Mouse (Mus musculus) kidney, embryonic 15.5 days (tissue): ENCODE data around the gene Klrb1. TPM values are rescaled to one million over a fixed set of nuclear protein-coding genes. Genes with fewer than 3 reads are reported as not detected.

ENCODE experiments used
- ATAC-seq: fragments of 200-750 bp; cut with Nextera tagmentation; replicated peaks from 2 replicates; pipeline ENCODE4 v1.8.0; 2017; ENCODE audit warnings: moderate TSS enrichment; ENCODE audit not compliant: low FRiP score
- H3K27ac ChIP-seq: fragments of 300-500 bp; sonication (generic); 2 replicates; pipeline ENCODE4 v1.5.1; 2015; ENCODE audit warnings: mild to moderate bottlenecking, inconsistent platforms
- H3K27me3 ChIP-seq: fragments of 300-500 bp; sonication (generic); 2 replicates; pipeline ENCODE4 v1.6.1; 2015; ENCODE audit warnings: inconsistent platforms
- H3K36me3 ChIP-seq: fragments of 300-500 bp; sonication (generic); 2 replicates; pipeline ENCODE4 v1.6.1; 2015; ENCODE audit warnings: inconsistent platforms
- H3K4me1 ChIP-seq: fragments of 300-500 bp; sonication (generic); 2 replicates; pipeline ENCODE4 v1.6.1; 2015; ENCODE audit warnings: inconsistent platforms
- H3K4me2 ChIP-seq: fragments of 300-500 bp; sonication (generic); 2 replicates; pipeline ENCODE4 v1.6.1; 2015; ENCODE audit warnings: moderate library complexity, mild to moderate bottlenecking, inconsistent platforms
- H3K4me3 ChIP-seq: fragments of 300-500 bp; sonication (generic); replicated peaks from 2 replicates; pipeline ENCODE4 v1.5.1; 2015; ENCODE audit warnings: mild to moderate bottlenecking, inconsistent platforms
- H3K9ac ChIP-seq: fragments of 300-500 bp; sonication (generic); 2 replicates; pipeline ENCODE4 v1.6.1; 2015; ENCODE audit warnings: mild to moderate bottlenecking, inconsistent platforms
- H3K9me3 ChIP-seq: fragments of 300-500 bp; sonication (generic); replicated peaks from 2 replicates; pipeline ENCODE4 v1.6.1; 2016; ENCODE audit warnings: inconsistent platforms
- WGBS: fragments of 180-500 bp; shearing (Covaris S2); methylation state at CpG from one replicate; pipeline ENCODE4 v1.1.7; 2015; ENCODE audit warnings: mixed read lengths; 5-methylcytosine and 5-hydroxymethylcytosine counted together
- polyA plus RNA-seq: library from polyadenylated mRNA; unstranded; fragments of >200 nt; fragmentation: Nextera tagmentation; extraction: Ambion mirVana; gene quantifications from 2 replicates; pipeline ENCODE4 v1.2.1, GENCODE M21; 2015

The Klrb1 gene
- polyA plus RNA-seq, 1 experiment from 2014 or later = not detected

- Histone ChIP-seq H3K27ac (no peak overlapping the region), H3K4me1 (no peaks in the 10 kb centered on the region), H3K9ac (no peak overlapping the region), H3K4me2 (no peak overlapping the region), H3K36me3 (no peaks in the 10 kb centered on the region), H3K27me3 (no peaks in the 10 kb centered on the region), H3K9me3 (no peaks in the 10 kb centered on the region), H3K4me3 (no peak overlapping the region)
- ATAC-seq = no peak
Measured at GRCm38 (mm10) chr6:128679574-128679973, 43.3 kb downstream of the Klrb1 start.

GRCm38 (mm10) chr6:128669936-128670335, 52.9 kb downstream of the Klrb1 start:
- Histone ChIP-seq H3K4me1 (no peaks in the 10 kb centered on the region), H3K9me3 (no peaks in the 10 kb centered on the region), H3K4me2 (no peak overlapping the region), H3K9ac (no peak overlapping the region), H3K27me3 (no peaks in the 10 kb centered on the region), H3K36me3 (no peaks in the 10 kb centered on the region), H3K27ac (no peak overlapping the region), H3K4me3 (no peak overlapping the region)
- ATAC-seq = no peak
- WGBS = 51% methylated on average over 4 of the region's 4 CpGs

GRCm38 (mm10) chr6:128662206-128662605, 60.7 kb downstream of the Klrb1 start, which contains the start of gene Clec2h:
TSS of gene Clec2h (plus strand) at chr6:128662385.
- Histone ChIP-seq H3K36me3 (no peaks in the 10 kb centered on the region), H3K27ac (no peak within 1 kb of the TSS), H3K27me3 (no peaks in the 10 kb centered on the region), H3K9me3 (no peaks in the 10 kb centered on the region), H3K4me2 (no peak within 1 kb of the TSS), H3K9ac (no peak within 1 kb of the TSS), H3K4me3 (no peak within 1 kb of the TSS), H3K4me1 (no peaks in the 10 kb centered on the region)
- ATAC-seq = no peak
- WGBS = 6% methylated on average over 1 of the region's 1 CpGs

GRCm38 (mm10) chr6:128661249-128661648, 61.6 kb downstream of the Klrb1 start:
- Histone ChIP-seq H3K4me2 (no peak overlapping the region), H3K4me3 (no peak overlapping the region), H3K4me1 (no peaks in the 10 kb centered on the region), H3K27me3 (no peaks in the 10 kb centered on the region), H3K36me3 (no peaks in the 10 kb centered on the region), H3K9me3 (no peaks in the 10 kb centered on the region), H3K9ac (no peak overlapping the region), H3K27ac (no peak overlapping the region)
- WGBS = 91% methylated on average over 1 of the region's 1 CpGs
- ATAC-seq = no peak

Other genes with a start within 250 kb of the Klrb1 start
- gene Pzp, start 196.3 kb downstream of the Klrb1 start, polyA plus RNA-seq = 1.6 and 2.2 TPM in 2 replicates
- gene A2ml1, start 141.5 kb downstream of the Klrb1 start, polyA plus RNA-seq = 0.53 and 0.93 TPM in 2 replicates
- gene Klrb1a, start 99.5 kb downstream of the Klrb1 start, polyA plus RNA-seq = 0.39 TPM in 1 of 2 replicates, not detected in the other
- 0.37 TPM in 1 of 2 replicates, not detected in the other for gene Clec2h, start 60.7 kb downstream of the Klrb1 start, polyA plus RNA-seq
- 0.17 and 0.22 TPM in 2 replicates for gene Klrb1c, start 66.2 kb upstream of the Klrb1 start, polyA plus RNA-seq
- gene Gm44511, start 103.3 kb upstream of the Klrb1 start, polyA plus RNA-seq = not detected in 2 replicates
- gene Klrb1b, start 103.3 kb upstream of the Klrb1 start, polyA plus RNA-seq = 0.09 TPM in 1 of 2 replicates, not detected in the other
- gene Clec2i, start 164.5 kb upstream of the Klrb1 start, polyA plus RNA-seq = 0.15 and 0.16 TPM in 2 replicates
- 0.68 TPM in 2 replicates for gene BC035044, start 168.1 kb upstream of the Klrb1 start, polyA plus RNA-seq
- gene Clec2g, start 211.3 kb upstream of the Klrb1 start, polyA plus RNA-seq = 0.06 TPM in 1 of 2 replicates, not detected in the other